Mouse (Mus musculus) NIH3T3 (cell line): ENCODE data around the gene Cdk2ap2.
"Not testable (repeated sequence)": the region's sequence is repeated elsewhere in the genome, so short reads cannot be mapped to it uniquely, and the experiment has no call there.

Source experiments
- DNase-seq: peaks from one replicate; pipeline ENCODE4 v3.0.0-alpha.2; 2012; ENCODE audit warnings: low read depth

The Cdk2ap2 gene

DNA sequence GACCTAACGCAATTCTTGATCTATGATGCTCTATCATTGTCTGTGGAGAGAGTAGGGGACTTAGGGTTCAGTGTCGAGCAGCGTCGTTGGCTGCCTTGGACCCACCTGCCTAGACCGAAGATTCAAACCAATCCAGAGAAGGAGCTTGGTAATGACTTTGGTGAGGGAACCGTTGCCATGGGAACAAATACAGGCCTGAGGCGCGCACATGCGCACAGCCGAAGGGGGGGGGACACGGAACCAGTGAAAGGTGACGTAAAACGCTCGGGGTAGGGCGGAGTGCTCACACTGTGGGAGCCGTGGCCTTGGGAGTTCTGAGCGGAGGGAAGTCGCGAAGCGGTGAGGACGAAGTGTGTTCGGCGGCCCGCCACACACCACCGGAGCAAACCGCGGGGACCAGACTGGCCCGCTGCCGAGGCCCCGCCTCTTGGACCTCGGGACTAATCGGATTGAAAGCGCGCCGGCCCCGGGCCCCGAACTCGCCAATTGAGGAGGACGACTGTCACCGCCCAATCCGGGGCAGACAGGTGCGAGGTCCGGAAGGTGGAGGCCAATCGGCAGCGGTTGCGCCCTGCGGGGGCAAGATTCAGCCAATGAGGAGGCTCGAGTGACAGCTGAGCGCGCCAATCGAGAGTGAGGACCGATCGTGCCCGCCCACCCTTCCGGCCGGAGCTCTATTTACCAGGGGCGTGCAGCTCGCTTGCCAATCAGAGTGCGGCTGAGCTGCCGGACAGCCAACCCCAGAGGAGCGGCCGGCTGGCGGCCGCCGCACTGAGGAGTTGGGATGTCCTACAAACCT lies at the start of gene Cdk2ap2:
Gene Cdk2ap2 (plus strand): TSS at position 541 of the 799 bp plus-strand sequence.
- peak; percentile 100 for DNase-seq

DNA sequence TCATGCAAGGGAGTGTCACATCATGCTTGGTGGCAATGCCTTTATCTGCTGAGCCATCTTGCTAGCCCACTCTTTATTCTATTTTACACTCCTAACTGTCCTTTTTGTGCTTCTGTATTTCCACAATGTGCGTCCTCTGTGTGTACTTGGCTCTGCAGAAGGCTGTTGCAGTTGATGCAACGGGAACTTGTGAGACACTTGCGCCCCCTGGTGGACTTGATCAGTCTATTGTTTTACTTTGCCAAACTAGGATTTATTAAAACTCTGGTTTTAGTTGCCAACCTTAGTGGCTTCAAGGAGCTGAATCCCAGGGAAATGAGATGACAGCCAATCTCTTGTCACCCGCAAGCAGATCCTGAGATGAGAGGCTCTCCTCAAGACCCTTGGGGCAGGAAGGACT lies 49.1 kb upstream of the Cdk2ap2 start:
- peak; percentile 78 for DNase-seq

DNA sequence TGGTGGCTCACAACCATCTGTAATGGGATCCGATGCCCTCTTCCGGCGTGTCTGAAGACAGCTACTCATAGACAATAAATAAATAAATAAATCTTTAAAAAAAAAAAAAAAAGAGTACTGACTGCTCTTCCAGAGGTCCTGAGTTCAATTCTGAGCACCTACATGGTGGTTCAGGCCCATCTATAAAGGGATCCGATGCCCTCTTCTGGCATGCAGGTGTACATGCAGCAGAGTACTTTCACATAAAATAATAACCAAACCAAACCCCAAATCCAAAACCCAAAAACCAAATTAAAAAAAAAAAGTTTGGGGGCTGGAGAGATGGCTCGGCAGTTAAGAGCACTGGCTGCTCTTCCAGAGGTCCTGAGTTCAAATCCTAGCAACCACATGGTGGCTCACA lies 47.9 kb upstream of the Cdk2ap2 start:
- not testable (repeated sequence) for DNase-seq

DNA sequence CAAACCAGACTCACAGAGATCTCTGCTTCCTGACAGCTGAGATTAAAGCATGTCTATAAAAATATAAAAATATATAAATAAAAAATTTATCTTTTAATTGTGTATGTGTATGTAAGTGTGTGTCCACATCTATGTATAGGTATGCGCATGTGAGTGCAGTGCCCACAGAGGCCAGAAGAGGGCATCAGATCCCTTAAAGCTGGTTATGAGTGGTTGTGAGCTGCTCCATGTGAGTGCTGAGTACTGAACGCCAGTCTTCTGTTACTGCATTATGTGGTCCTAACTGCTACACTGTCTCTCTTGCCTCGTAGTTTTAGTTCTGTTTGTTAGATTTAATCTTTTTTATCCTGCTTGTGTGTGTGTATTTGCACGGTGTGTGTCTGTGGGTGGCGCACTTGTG lies 46.0 kb upstream of the Cdk2ap2 start:
- no peak for DNase-seq

DNA sequence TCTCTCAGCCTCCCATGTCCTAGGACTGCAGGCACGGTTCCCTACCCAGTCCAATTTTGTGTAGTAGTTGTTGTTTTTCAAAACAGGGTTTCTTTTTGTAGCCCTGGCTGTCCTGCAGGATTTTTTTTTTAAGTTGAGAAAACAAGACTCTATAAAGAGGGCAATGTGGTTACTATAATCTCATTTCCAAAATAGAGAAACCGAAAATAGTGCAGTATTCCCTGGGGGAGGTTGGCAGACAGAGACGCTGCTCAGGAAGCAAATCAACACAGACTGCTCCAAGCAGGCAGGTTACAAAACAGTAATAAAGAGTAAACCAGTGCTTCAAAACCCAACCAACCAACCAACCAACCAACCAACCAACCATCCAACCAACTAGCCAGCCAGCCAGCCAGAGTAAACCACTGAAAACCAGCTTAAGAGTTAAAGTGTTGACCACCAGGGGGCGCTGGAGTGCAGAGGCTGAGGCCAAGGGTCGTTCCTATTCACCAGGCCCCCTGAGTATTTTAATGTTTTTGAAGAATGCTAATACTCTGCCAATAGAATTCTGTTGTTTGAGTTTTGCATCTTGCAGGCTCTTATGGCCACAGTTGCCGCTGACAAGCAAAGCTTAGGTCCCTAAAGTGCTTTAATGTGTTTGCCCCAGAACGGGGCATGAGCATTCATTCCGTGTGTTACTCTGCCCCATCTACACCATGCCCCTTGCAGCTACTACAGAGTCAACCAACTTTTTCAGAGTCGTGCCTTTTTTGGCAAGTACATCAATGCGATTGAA lies 45.1 kb upstream of the Cdk2ap2 start:
- DNase-seq: peak; percentile 80

DNA sequence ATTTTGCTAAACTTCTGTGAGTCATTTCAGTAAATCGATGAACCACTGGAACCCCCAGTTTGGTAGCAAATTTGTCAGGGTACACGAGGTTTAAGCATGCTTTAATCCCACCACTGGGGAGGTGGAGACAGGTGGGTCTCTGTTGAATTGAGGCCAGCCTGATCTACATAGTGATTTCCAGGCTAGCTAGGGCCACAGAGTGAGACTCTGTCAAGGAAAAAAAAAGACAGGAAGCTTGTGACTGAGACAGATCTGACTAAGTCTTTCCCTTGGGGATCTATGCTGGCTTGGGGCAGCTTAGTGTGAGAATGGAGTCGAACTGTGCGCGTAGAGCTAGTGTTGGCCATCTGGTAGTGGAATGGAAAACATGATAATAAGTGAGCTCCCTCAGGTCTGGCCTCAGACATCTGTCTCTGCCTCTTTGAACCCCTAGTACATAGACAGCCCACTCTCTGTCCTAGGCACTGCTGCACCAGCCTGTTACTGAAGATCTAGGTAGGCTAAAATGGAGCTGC lies 44.4 kb upstream of the Cdk2ap2 start:
- DNase-seq: no peak

DNA sequence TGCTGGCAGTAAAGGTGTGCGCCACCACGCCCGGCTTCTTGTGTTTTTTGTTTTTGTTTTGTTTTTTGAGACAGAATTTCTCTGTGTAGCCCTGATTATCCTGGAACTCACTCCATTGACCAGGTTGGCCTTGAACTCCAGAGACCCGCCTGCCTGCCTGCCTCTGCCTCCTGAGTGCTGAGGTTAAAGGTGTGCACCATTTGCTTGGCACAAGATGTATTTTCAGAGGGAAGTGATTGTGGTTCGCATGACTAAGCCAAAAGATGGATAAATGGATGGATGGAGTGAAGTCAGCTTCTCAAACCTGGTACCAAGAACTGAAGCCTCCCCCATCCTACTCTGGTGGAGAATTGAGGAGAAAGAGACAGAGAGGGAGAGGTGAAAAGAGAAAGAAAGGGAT lies 42.4 kb upstream of the Cdk2ap2 start:
- no peak for DNase-seq

DNA sequence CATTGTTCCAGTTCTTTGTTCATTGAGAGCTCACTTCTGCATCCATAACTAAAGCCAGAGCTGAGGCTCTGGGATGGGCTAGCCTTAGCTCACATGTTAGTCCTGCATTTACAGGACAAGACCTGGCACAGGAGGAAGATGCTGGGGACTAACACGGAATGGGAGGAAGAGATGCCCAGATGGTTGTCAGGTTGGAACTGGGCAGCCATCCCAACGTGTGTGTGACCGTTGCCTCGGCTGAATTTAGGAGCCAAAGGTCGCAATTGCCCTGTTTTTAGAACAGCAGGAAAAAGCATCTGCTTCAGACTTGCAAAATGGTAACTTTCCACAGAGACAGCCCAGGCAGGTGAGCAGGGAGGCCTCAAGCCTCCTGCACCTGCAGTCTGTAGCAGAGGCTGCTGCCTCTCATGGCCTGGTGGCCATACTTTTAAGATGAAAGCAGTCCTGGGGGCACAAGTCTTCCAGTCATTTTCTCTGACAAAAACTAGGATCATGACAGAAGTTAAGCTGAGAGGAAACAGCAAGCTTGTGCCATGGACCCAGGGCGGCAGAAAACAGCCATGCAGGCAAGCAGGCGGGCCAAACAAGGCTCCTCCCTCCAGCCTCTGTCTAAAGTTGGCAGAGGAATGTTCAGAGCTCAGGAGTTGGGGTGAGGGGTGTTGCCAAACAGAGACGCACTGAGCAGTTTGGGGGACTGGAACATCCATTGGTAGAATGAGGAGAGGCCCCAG lies 41.6 kb upstream of the Cdk2ap2 start:
- no peak for DNase-seq

DNA sequence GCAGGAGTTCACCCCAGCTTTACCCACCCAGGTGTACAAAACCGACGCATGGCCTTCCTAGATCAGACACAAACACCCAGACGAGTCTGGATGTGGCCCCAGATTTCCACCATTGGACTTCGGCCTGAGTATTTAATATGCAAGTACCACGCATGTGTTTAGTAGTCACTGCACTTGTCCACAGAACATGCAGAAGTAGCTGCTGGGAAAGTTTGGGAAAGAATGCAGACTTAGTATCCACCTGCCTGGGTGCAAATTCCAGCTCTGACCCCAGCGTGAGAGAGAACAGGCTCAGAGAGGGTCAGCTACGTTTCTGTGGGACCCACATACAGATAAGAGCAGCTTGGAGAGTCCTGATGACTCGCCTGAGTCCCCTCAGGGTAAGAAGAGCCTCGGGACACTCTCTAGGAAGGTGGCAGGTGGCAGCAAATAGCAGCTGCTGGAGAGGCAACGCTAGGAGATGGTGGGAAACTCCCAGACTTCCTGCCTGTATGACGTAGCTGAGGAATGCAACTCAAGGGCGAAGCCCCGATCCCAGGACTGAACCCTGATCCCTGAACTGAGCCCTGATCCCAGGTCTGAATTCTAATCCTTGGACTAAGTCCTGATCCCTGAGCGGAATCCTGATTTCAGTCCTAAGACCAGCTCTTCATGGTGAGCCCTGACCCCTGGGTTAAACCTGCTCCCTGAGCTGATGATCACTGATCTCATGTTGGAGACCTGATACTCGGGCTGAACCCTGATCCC lies 40.9 kb upstream of the Cdk2ap2 start:
- DNase-seq: no peak

DNA sequence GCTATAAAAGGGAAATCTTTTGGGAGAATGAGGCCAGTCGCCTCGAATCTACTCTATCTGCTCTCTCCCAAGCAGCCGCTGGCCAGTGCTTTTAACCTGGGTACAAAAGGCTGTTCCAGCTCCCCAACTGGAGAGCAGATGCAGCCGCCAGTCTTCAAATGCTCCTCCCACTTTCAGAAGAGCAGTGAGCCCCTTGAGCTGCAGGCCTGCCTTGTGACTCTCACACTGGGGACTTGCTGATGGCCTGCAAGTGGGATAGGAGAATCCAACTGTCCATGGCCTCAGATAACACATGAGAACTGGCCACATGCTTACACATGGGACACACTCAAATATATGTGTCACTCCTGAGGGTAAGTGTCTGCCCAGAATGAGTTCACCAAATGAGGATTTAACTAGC lies 40.3 kb upstream of the Cdk2ap2 start:
- no peak for DNase-seq

DNA sequence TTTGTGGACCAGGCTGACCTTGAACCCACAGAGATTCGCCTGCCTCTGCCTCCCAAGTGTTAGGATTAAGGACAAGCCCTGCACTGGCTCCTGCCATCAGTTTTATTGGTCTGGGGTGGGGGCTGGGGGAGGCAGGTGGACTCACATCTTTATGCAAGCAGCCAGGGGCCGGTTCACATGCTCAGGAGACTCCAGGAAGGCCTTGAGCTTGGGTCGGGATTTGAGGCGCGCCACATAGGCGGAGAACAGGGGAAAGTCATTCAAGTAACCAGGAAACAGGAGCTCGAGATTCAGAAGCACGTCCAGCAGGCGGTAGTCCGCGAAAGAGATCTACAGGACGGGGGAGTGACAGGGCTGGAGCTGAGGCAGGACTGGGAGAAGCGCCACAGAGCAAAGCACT lies 39.6 kb upstream of the Cdk2ap2 start:
- DNase-seq: no peak

DNA sequence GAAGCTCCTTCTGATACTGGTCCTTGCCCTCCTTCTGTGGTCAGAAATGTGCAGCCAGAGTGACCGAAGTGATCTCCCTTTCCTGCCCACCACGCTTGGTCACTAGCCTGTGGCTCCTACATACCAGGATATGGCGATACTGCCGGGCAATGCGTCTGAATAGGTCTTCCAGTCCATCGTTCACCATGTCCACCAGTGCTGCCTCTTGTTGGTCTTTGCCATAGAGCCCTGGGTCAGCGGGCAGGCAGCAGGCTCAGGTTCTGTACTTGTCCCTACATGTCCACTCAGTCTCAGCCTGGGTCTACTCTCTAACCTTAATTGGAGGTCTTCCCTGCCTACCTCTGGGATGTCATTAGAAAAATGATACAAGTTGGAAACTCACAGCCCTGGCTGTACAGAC lies 39.0 kb upstream of the Cdk2ap2 start:
- DNase-seq: no peak

DNA sequence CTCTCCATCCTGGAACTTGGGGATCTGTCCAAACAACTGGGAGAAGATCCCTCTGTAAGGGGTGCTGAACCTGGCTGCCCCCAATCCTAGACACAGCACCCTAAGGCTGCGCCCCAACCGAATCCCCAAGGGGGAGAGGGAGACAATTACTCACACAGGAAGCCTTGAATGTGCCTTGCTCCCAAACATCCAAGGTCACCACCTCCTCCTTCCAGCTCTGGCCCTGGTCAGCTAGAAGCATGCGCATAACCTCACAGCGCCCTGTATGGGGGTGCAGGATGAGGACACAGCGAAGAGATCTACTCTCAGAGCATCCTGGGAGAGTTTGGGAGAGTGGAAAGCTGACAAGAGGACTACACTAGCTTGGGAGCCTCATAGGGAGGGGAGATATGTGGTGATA lies 38.4 kb upstream of the Cdk2ap2 start:
- DNase-seq: no peak

DNA sequence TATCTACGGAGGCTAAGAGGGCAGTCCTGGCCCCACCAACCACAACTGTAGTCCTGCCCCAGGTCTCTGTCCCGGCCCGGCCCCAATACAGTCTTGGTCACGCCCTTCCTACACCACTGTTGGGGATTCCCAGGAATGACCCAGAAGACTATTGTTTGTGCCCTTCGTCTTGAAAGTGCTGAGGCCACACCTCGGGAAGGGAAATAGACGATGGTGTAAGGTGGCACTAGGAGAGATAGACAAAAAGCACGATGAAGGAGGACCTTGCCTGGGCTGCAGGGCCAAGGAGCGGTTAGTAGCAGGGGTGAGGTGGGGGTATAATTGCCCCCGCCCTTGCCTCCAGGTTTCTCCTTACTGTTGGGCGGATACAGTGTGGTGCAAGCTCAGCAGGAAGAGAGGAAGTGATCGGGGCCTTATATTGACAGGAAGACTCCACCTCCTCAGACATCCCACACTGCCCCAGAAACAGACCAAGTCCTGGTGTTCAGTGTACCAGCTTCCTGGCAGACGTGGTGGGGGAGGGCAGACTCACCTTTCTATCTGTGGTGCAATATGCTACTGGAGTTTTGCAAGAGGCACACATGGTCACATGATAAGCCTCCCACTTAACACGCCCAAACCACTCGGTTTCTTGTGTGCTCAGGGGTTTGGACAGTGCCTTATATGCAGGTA lies 37.8 kb upstream of the Cdk2ap2 start, which contains the start of gene Gstp3:
Gene Gstp3 (minus strand): TSS at position 501 of the 672 bp plus-strand sequence.
- no peak for DNase-seq

DNA sequence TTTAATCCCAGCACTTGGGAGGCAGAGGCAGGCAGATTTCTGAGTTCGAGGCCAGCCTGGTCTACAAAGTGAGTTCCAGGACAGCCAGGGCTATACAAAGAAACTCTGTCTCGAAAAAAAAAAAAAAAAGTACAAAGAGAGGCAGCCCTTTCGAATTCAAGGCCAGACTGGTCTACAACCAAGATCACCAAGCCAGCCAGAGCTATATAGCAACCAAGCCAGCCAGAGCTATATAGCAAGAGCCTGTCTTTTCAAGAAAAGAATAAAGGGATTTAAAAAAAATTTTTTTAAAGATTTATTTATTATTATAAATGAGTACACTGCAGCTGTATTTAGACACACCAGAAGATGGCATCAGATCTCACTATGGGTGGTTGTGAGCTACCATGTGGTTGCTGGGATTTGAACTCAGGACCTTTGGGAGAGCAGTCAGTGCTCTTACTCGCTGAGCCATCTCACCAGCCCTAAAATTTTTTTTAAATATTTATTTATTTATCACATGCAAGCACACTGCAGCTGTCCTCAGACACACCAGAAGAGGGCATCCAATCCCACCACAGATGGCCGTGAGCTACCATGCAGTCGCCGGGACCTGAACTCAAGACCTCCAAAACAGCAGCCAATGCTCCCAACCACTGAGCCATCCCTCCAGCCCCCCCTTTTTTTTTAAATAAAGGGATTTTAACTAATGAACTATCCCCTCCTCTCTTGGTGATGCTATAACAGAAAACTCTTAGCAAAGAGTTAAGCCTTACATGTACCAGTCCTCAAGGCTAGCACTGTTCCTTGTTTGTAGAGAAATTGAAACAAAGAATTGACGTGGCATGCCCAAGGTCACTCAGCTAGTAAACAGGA lies 36.7 kb upstream of the Cdk2ap2 start:
- DNase-seq: not testable (repeated sequence)

DNA sequence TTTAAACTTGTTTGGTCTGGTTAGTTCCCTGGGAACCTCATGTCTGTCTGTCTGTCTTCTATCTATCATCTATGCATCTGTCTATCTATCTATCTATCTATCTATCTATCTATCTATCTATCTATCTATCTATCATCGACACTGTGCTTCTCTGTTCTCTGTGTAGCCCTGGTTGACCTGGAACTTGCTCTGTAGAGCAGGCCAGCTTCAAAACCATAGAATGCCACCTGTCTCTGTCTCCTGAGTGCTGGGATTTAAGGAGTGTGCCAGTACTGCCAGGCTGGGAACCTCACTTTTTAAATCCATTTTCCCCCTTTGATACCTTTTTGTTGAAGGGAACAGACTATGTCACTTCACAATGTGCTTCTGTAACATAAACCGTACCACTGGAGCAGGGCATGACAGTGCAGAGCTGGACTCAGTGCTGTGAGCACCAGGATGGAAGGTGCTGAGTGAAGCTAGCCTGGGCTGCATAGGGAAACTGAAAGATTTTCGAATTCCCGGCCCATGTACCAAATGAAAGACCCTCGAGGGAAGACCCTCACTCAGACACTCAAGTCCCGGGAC lies 36.0 kb upstream of the Cdk2ap2 start:
- DNase-seq: no peak

DNA sequence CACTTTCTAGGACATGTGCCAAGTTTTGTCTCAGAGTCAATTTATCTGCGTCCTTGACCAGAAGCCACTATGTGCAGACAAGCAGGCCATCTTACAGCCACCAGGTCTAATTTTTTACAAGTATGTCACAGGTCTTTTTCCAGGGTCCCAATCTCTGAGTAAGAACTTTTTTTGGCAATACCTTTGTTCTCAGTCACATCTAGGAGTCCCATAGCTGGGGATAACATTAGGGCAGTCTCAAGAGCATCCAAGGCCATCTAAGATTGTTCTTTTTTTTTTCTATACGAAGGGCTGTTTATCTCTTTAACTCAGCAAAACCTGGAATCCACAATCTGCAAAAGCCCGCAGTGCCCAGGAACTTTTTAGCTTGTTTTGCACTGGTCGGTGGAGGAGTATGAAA lies 33.6 kb upstream of the Cdk2ap2 start:
- DNase-seq: not testable (repeated sequence)

DNA sequence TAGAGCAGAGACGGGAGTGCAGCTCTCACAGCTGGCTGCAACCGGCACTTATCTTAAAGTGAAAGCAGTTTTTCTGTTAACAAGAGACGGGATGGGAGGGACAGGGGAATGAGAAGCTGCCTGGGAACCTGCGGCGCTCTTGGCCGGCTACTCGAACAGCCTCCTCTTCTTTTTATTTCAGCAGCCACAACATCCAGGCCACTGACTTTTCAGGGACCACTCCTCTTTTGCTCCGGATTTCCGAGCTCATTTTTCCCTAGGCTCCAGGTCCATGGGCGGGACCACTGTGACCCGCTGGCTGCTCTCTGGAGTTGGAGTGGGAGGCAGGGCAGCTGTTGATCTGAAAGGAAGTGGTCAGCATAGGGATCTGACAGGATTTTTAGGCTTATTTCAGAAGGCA lies 32.5 kb upstream of the Cdk2ap2 start:
- not testable (repeated sequence) for DNase-seq

DNA sequence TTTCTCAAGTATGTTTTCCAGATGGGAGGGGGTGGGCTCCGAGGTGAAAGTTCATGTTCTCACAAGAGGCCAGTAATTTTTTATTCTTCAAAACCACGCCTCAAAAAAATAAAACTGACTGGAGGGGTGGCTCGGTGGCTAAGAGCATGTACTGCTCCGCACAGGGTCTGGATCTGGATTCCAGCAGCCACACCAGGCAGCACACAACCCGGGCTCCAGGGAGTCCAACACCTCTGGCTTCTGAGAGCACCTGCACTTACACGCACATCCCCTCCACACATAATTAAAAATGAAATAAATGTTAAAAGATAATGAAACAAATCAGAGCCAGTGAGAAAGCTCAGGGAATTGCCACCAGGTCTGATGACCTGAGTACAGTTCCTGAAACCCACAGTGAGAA lies 30.7 kb upstream of the Cdk2ap2 start:
- no peak for DNase-seq

DNA sequence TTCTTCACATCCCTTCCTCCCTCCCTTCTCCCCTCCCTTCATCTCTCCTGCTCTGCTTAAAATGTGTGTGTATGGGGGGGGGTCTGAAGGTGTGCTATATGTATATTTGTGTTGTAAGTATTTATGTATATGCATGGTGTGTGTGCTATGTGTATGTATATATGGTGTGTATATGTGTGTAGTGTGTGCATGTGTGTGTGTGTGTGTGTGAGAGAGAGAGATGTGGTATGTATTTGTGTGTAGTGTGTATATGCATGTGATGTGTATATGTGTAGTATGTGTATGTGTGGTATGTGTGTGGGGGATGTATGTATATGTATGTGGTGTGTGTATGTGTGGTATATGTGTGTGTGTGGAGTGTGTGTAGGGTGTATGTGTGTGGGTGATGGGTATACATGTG lies 30.1 kb upstream of the Cdk2ap2 start:
- DNase-seq: no peak
